Mouse (Mus musculus): Measurements from ENCODE around the gene Otud7b.
"Not testable (repeated sequence)": the region's sequence is repeated elsewhere in the genome, so short reads cannot be mapped to it uniquely, and the experiment has no call there.

The Otud7b gene

GRCm38 (mm10) chr3:96151836-96152235 is 47.5 kb downstream of the Otud7b start:
- no peak for DNase-seq

- DNase-seq: peak; percentile 41
Measured at GRCm38 (mm10) chr3:96152611-96153010, 48.3 kb downstream of the Otud7b start.

DNA sequence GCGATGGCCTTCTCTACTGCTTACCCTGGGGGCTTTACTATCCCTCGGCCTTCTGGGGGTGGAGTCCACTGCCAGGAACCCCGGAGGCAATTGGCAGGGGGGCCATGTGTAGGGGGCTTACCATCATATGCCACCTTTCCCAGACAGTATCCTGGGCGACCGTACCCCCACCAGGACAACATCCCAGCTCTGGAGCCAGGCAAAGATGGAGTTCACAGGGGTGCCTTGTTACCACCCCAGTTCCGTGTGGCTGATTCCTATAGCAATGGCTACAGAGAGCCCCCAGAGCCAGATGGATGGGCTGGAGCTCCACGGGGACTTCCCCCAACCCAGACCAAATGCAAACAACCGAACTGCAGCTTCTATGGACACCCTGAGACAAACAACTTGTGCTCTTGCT is 51.2 kb downstream of the Otud7b start:
- DNase-seq: no peak

DNA sequence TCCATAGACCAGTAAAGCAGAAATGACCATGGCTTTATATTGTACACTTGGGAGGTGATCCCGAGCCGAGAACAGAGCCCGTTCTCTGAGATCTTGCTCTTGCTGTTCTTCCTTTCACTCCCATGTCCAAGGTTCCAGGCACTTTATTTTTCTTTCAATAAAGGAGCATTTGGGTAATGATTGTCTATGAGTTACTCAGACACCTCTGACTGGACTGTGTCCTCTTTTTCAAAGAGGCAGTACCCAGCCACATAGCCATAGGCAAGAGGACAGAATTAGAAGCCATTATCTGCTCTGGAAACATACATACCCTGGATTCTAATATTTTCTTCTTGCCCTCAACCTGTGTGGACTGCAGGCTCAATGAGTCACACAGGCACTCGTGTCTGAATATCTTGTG is 55.5 kb downstream of the Otud7b start:
- no peak for DNase-seq

DNA sequence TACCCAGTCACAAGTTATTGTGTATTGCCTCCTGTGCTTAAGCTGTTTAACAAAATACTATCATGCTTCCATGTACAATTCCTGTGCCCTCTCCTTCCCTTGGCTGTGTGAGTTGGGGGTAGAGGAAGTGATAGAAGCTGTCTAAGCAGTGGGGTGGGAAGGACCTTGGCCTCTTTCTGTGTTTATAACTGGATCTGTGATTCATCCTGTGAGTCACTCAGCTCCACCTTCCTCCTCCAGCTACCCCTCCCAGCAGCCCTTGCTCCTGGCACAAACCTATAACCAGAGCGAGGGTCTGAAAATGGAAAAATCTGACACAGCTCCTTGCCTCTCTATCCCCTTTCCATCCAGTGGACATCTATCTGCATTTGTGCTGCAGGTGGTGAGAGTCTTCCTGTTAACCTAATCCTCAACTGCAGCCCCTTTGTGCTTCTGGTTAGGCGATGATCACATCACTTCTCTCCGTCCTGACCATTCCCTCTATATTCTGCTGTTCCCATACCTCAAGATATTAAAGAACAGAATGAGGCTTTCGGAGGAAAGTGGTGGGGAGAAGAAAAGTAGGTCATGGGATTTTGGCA is 56.0 kb downstream of the Otud7b start:
- DNase-seq: peak; percentile 84

DNA sequence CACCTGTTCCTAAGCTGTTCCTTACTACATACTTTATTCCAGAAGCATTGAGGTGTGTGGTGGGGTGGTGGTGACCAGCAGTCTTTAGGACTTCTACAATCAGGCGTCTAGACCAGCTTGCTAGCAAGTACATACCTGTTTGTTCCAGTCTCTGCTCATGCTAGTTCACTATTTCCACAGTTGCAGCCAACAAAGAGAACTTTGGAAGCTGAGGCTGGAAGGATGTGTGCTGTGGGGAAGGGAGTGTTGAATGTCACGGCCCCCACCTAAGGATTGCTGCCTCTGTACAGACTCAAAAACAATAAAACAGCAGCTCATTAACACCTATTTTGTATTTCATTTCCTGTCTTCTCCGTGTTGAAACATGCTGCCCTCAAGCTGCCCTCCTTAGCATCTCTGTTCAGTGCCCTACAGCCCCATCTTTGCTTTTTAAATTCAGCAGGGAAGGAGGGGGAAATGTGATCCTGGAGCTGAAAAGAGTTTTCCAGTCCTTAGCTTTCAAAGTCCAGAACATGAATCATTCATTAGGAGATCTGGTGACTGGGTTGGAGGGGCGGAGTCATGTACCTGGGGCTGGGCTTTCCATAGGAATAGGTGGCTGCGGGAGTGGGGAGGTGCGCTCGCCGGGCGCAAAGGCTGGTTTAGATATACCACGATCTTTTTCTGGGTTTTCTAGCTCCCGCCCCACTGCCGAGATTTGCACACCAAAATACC is 56.6 kb downstream of the Otud7b start:
- DNase-seq: peak; percentile 81

DNA sequence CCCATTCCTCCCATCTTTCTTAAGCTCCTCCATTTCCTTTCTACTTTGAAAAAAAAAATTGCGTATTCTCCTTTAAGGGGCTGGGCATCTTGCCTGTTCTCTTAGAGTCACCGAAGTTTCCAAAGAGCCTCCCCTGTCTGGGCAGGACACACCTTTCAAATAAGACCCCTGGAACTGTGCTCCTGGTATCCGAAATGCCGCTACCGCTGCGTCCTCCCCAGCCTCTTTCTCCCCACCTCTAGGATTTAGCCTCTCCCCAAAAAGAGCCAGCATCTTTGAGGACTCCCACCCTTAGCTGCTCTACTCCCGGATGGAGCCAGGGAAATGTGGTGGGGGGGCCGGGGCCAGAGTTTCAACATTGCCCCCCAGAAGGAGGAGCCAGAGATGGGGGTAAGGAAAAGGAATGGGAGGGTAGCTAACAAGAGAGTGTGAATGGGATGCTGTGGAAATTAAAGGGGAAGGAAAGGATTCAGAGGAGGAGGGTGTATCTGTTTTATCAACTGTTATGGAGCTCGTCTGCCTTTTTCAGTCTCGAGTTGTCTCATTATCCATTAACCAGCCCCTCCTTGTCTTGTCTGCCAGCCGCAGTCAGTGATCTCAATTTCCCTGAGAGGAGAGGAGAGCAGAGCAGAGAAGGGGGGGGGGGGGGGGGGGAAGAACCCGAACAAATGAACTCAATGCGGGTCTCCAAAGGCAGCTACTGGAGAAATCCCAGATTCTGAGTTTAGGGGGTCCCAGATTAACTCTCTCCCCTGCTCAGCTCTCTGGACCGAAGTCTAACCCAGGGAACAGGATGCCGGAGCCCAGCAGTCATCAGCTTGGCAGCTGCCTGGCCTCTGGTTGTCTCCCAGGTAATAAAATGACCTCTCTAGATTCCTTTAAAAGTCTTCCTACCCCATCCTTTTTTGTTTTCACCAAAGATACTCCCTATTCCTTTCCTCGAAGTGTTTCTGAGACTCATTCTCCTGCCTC is 57.8 kb downstream of the Otud7b start, which contains the start of gene Mtmr11:
TSS of gene Mtmr11 (plus strand) at position 136 of the 972 bp plus-strand sequence.
- no peak for DNase-seq

DNA sequence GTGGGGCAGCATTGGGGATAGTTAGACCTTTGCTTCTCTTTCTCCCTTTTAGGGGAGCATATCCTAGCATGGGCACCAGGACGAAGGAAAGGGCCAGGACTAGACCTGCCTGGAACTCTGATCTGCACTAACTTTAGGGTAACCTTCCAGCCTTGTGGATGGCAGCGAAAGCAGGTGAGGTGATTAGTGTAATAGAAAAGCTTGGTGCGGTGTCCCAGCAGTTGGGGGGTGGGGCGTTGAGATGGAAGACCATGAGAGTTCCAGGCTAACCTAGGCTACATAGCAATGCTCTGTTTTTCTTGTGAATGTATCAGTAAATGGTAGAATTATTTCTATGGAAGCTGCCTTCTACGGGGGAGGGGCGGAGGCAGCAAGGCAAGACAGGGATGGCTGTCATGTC is 58.7 kb downstream of the Otud7b start:
- no peak for DNase-seq

GRCm38 (mm10) chr3:96168466-96169158 is 64.3 kb downstream of the Otud7b start:
- no peak for DNase-seq

DNA sequence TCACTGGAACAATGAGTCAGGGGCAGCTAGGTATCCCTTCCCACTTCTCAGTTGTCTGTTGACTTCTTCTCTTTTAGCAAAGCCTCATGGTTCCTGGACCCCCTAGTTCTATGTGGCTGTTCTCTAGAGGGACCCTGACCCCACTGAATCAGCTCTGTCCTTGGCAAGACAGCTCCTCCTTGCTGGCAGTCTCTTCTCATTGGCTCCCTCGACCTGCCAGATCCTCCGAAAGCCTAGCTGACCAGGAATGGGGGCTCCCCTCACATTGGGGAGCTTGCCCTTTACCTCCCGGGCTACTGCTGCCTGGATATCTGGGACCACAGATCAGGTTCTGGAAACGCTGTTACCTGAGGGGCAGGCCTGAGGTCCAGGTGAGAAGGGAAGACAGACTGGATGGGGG is 65.9 kb downstream of the Otud7b start:
- no peak for DNase-seq

GRCm38 (mm10) chr3:96170976-96171545 is 66.7 kb downstream of the Otud7b start:
- DNase-seq: no peak

- DNase-seq: no peak
Measured at GRCm38 (mm10) chr3:96171583-96172196, 67.4 kb downstream of the Otud7b start.

- DNase-seq: peak; percentile 86
Measured at GRCm38 (mm10) chr3:96172197-96173178, 68.2 kb downstream of the Otud7b start, which contains the start of gene Sf3b4. TSS of gene Sf3b4 (plus strand) at chr3:96172332.

GRCm38 (mm10) chr3:96173185-96173584 is 68.9 kb downstream of the Otud7b start:
- no peak for DNase-seq

DNA sequence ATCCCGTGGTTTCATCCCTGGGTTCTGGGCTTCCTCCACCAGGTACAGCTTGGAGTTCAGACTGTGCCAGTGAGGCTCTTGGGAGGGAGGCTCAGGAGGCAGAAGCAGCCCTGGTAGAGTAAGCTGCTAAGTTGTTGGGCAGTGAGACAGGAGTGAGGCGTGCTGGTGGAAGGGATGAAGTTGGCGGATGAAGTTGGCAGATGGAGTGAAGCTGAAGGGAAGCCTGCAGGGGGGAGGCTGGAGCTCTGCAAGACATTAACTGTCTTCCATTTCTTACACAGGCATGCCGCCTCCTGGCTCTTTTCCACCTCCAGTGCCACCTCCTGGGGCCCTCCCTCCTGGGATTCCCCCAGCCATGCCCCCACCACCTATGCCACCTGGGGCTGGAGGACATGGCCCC is 69.7 kb downstream of the Otud7b start:
- not testable (repeated sequence) for DNase-seq

DNA sequence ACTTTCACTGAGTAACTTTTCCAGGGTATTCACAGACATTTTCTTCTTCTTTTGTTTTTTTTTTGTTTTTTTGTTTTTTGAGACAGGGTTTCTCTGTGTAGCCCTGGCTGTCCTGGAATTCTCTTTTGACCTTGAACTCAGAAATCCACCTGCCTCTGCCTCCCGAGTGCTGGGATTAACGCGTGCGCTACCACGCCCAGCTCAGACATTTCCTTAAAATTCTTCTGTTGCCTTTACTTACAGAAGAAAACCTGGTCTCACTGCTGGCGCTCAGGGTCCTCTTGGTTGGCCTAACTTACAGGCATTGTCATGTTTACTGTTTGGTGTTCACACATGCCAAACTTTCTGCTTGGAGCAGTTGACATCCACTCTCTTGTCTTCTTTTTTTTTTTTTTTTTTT is 70.9 kb downstream of the Otud7b start:
- no peak for DNase-seq

GRCm38 (mm10) chr3:96178427-96178826 is 74.1 kb downstream of the Otud7b start:
- DNase-seq: no peak

GRCm38 (mm10) chr3:96178902-96179301 is 74.6 kb downstream of the Otud7b start:
- no peak for DNase-seq

GRCm38 (mm10) chr3:96179531-96179930 is 75.2 kb downstream of the Otud7b start:
- no peak for DNase-seq

DNA sequence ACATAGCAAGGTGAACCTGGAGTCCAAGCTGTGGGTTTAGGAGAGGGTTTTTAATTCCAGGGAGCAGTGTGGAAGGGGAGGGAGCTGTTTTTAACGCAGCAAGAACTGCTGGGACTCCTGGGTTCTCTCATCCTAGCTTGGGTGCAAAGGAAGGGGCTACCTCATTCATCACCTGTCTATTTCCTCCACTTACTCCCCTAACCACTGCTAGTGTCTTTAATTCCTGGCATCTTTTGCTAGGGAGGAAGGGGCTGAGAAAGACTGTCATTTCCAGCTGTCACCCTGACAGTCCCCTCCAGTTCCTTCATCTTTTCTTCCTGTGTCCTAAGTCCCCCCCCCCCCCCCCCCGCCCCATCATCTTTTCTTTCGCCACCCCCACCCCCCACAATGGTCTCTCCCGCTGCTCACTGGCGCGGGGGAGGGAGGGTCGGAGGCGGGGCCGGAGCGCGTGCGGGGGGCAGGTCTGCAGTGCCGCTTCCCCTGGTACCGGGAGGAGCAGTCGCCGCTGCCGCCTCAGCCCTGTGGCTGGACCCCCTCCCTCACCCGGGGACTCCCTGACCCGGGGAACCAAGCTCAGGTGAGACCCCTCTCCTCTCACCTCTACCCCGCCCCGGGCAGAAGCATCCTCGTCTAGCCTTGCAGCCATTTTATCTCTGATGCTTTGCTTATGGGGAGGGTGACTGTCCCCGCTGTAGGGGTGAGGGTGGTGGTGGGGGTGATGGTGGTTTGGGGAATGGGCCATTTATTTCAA is 76.6 kb downstream of the Otud7b start, which contains the start of gene Sv2a:
TSS of gene Sv2a (plus strand) at position 425 of the 751 bp plus-strand sequence.
- peak; percentile 79 for DNase-seq

Data from right cerebral cortex, adult 18-20 months (tissue).